Mouse (Mus musculus) liver, adult 2 months (tissue): ENCODE data around the gene Ubtd2. TPM values are rescaled to one million over a fixed set of nuclear protein-coding genes. Genes with fewer than 3 reads are reported as not detected.
A peak's percentile ranks its signal among the peaks of the same experiment; 100 is the strongest.

Source experiments
- DNase-seq: peaks from one replicate; pipeline ENCODE4 v3.0.0-alpha.2; 2011; ENCODE audit warnings: low read depth, low spot score; ENCODE audit errors: extremely low read depth
- H3K27ac ChIP-seq: fragments of 200-500 bp; replicated peaks from 2 replicates; pipeline ENCODE4 v1.5.1; 2012; ENCODE audit warnings: low read depth, mild to moderate bottlenecking, control low read depth, inconsistent platforms, low read length; ENCODE audit not compliant: insufficient read depth
- H3K27me3 ChIP-seq: fragments of 200-500 bp; 2 replicates; pipeline ENCODE4 v1.6.1; 2012; ENCODE audit warnings: mild to moderate bottlenecking, moderate library complexity, low read length, inconsistent platforms; ENCODE audit not compliant: control insufficient read depth, insufficient read depth
- H3K36me3 ChIP-seq: fragments of 200-500 bp; 2 replicates; pipeline ENCODE4 v1.6.1; 2012; ENCODE audit warnings: low read length, inconsistent platforms; ENCODE audit not compliant: control insufficient read depth, insufficient read depth
- H3K4me1 ChIP-seq: fragments of 200-500 bp; 2 replicates; pipeline ENCODE4 v1.6.1; 2011; ENCODE audit warnings: low read length; ENCODE audit not compliant: control insufficient read depth, insufficient read depth
- H3K4me3 ChIP-seq: fragments of 200-500 bp; 2 replicates; pipeline ENCODE4 v1.5.1; 2011; ENCODE audit warnings: low read depth, mild to moderate bottlenecking, control low read depth, low read length, moderate library complexity; ENCODE audit not compliant: insufficient read depth
- H3K79me2 ChIP-seq: fragments of 200-500 bp; 2 replicates; pipeline ENCODE4 v1.6.1; 2012; ENCODE audit warnings: inconsistent platforms, mild to moderate bottlenecking, low read length, moderate library complexity; ENCODE audit not compliant: control insufficient read depth, insufficient read depth
- H3K9ac ChIP-seq: fragments of 200-500 bp; 2 replicates; pipeline ENCODE4 v1.6.1; 2012; ENCODE audit warnings: low read depth, mild to moderate bottlenecking, control low read depth, inconsistent platforms, low read length
- CTCF ChIP-seq: fragments of 200-500 bp; IDR thresholded peaks from 2 replicates; pipeline ENCODE4 v1.5.1; 2011; ENCODE audit warnings: low read depth, low read length, control low read depth
- POLR2A ChIP-seq: fragments of 200-500 bp; IDR thresholded peaks from 2 replicates; pipeline ENCODE4 v1.6.1; 2011; ENCODE audit warnings: low read length, control low read depth; ENCODE audit not compliant: insufficient read depth; ENCODE audit errors: extremely low read depth
- WGBS: fragments of 180-500 bp; shearing (Covaris S2); methylation state at CpG from one replicate; pipeline ENCODE4 v1.1.7; 2018; 5-methylcytosine and 5-hydroxymethylcytosine counted together
- polyA plus RNA-seq: library from polyadenylated mRNA; depleted of rRNA; stranded (reverse); fragments of >200 nt; gene quantifications from 2 replicates; pipeline ENCODE4 v1.2.3, GENCODE M21; 2012
- total RNA-seq: library from RNA; depleted of rRNA; stranded (reverse); fragments of >200 nt; gene quantifications from 2 replicates; pipeline ENCODE4 v1.2.3, GENCODE M21; 2014

Gene Ubtd2
- total and polyA plus RNA-seq, 2 experiments: 1.5 to 1.8 TPM

DNA sequence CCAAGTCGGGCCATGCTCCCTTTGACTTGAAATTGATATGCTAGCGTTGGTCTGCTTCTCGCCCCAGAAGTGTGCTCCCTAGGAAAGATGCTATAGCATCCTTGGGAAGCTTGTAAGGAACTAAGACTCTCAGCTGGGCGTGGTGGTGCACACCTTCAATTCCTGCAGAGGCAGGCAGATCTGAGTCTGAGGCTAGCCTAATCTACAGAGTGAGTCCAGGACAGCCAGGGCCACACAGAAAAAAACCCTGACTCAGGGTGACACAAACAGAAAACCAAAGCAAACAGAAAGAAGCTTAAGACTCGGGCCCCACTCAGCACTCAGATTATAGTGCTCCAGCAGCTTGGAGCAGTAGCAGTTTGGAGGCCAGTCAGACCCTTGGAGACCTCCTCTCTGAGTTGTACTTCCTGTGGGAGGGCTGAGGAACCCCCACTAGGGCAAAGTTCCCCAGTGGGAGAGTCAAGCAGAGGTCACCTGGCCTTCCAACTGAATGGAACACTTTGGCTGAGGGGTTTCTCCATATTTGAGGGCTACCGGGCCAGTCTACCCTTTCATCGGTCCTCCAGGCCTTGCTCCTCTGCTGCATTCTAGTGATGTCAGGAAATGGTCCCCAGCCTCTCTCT is 79.4 kb downstream of the Ubtd2 start:
- Histone ChIP-seq H3K27ac (no peak overlapping the region), H3K4me3 (no peak overlapping the region), H3K9ac (no peak overlapping the region), H3K27me3 (peaks cover 2% of the 10 kb centered on the region; the same call in 1 of the 2 replicates), H3K36me3 (no peaks in the 10 kb centered on the region), H3K4me1 (peaks cover 1% of the 10 kb centered on the region; the same call in 1 of the 2 replicates), H3K79me2 (no peaks in the 10 kb centered on the region)
- no peak for DNase-seq
- WGBS: 79% methylated on average over 7 of the region's 7 CpGs
- TF ChIP-seq CTCF (no peak), POLR2A (no peak)

DNA sequence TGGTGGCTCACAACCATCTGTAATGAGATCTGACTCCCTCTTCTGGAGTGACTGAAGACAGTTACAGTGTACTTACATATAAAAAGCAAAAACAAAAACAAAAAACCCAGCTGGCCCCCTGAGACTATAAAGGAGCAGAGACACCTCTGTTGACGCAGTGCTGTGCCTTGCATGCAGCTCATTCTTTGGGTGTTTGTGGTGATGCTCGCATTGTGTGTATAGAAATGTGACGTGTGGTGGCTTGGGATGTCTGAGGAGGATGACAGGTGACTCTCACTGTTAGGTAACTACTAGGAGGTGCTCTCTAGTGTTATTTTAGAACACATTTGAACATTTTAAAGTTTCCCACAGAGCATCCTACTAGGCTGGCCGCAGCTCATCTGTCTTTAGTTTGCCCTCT is 80.5 kb downstream of the Ubtd2 start:
- no peak for TF ChIP-seq CTCF
- TF ChIP-seq POLR2A: no peak
- Histone ChIP-seq H3K9ac (no peak overlapping the region), H3K79me2 (no peaks in the 10 kb centered on the region), H3K4me1 (peaks cover 1% of the 10 kb centered on the region; the same call in 1 of the 2 replicates), H3K27ac (no peak overlapping the region), H3K4me3 (no peak overlapping the region), H3K36me3 (no peaks in the 10 kb centered on the region), H3K27me3 (peaks cover 2% of the 10 kb centered on the region; the same call in 1 of the 2 replicates)
- WGBS: 96% methylated on average over 4 of the region's 4 CpGs
- no peak for DNase-seq

DNA sequence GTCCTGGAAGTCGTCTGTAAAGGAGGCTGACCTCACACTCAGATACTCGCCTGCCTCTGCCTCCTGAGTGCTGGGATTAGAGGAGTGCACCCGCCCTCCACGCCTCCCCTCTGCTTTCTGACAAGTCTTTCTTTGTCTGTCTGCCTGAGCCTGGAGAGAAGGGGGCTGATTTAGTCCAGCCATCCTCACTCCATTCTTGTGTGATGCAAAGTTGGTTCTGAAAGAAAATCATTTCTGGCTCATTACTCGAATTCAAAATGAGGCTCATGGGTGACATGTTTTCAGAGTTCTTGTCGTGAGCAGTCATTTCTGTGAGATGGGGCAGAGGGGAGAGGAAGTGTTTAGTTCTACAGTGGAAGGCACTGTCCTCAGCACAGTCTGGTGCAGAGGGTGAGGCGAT is 81.8 kb downstream of the Ubtd2 start:
- Histone ChIP-seq H3K79me2 (no peaks in the 10 kb centered on the region), H3K36me3 (no peaks in the 10 kb centered on the region), H3K4me1 (peaks cover 3% of the 10 kb centered on the region; the same call in 1 of the 2 replicates), H3K9ac (no peak overlapping the region), H3K27ac (no peak overlapping the region), H3K27me3 (no peaks in the 10 kb centered on the region), H3K4me3 (no peak overlapping the region)
- TF ChIP-seq POLR2A (no peak), CTCF (no peak)
- WGBS: 69% methylated on average over 7 of the region's 7 CpGs
- no peak for DNase-seq

DNA sequence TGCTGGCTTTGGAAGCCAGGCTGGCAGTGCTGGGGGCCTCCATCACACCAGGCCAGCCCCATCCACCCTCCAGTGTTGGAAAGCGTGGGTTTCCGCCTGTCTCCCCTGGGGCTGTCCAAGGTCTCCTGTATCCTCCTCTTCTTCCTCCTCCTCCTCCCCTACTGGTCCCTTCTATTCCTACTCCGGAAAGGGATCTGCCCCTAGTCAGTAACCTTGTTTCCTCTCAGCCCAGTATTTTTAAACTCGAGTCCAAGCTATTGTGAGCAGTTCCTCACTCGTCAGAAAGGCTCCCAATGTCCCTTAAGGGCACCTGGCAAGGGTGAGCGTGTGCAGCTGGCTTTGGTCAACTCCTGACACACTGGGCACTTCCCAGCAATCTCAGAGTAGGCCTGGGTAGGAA is 83.3 kb downstream of the Ubtd2 start:
- H3K9ac ChIP-seq: no peak overlapping the region
- no peak overlapping the region for H3K27ac ChIP-seq
- no peaks in the 10 kb centered on the region for H3K27me3 ChIP-seq
- H3K4me1 ChIP-seq: peaks cover 3% of the 10 kb centered on the region; the same call in 1 of the 2 replicates
- no peaks in the 10 kb centered on the region for H3K79me2 ChIP-seq
- 70% methylated on average over 6 of the region's 6 CpGs for WGBS
- no peak overlapping the region for H3K4me3 ChIP-seq
- H3K36me3 ChIP-seq: no peaks in the 10 kb centered on the region
- DNase-seq: no peak
- no peak for TF ChIP-seq POLR2A

DNA sequence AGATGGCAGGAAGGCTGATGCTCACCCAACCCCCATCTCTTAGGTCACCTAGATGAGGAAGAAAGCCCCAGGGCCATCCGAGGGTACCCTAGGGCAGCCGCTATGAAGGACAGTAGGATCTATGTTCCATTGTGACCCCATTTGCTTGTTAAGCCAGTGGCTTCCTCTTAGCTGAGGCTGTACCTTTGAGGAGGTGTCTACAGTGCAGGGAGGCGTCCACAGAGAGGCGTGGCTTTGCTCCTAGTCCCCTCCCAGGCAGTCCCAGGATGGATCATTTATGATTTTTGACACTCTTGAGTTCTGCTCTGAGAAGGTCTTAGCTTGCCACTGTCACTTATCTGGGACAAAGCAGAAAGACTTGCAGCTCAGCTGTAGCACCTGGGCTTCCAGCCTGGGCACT is 83.7 kb downstream of the Ubtd2 start:
- Histone ChIP-seq H3K4me1 (peaks cover 3% of the 10 kb centered on the region; the same call in 1 of the 2 replicates), H3K36me3 (no peaks in the 10 kb centered on the region), H3K27ac (no peak overlapping the region), H3K4me3 (no peak overlapping the region), H3K27me3 (no peaks in the 10 kb centered on the region), H3K9ac (no peak overlapping the region), H3K79me2 (no peaks in the 10 kb centered on the region)
- WGBS: 79% methylated on average over 4 of the region's 4 CpGs
- peak; percentile 27 for DNase-seq
- TF ChIP-seq POLR2A: no peak
- TF ChIP-seq CTCF: no peak

DNA sequence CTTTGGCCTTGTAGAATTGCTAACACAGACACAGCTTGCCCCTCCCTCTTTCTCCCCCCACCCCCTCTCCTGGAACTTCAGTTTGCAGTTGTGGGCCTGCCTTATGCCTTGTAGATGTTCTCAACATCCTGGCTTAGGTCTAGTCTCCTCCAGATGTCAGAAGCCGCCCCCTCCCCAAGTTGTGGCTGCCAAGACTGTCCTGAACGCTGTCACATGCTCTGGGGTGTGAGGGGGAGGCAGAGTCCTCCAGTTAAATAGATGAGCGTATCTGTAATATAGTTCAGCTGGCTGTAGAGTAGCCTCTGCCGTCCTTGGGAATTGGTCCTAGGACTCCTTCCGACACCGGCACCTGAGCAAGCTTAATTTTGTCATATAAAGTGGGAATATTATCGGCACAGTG is 84.5 kb downstream of the Ubtd2 start:
- Histone ChIP-seq H3K9ac (no peak overlapping the region), H3K27ac (no peak overlapping the region), H3K27me3 (no peaks in the 10 kb centered on the region), H3K4me3 (no peak overlapping the region), H3K4me1 (peaks cover 3% of the 10 kb centered on the region; the same call in 1 of the 2 replicates), H3K79me2 (no peaks in the 10 kb centered on the region), H3K36me3 (no peaks in the 10 kb centered on the region)
- WGBS: 92% methylated on average over 7 of the region's 7 CpGs
- TF ChIP-seq POLR2A (no peak), CTCF (no peak)
- no peak for DNase-seq
